Mouse (Mus musculus): ENCODE results near the gene Aldh1l1.
"Not testable (repeated sequence)": the region's sequence is repeated elsewhere in the genome, so short reads cannot be mapped to it uniquely, and the experiment has no call there.

Aldh1l1 gene

DNA sequence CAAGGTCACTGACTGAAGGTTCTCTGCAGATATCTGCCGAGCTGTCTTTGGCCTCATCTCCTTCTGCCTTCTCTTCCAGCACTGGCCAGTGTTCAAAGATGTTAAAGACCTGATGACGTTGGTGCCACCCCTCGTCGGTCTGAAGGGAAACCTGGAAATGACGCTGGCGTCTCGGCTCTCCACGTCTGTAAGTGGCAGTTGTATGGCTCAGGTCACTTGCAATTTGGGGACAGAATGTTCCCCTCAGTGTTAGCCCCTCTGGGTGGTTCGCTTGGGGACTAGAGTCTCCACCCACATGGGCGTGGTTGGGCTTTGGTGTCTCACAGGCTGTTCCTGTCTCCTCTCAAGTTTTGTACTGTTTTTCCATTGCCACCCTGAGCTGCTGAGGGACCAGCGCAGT, 138.5 kb downstream of the Aldh1l1 start:
- no peak for DNase-seq

DNA sequence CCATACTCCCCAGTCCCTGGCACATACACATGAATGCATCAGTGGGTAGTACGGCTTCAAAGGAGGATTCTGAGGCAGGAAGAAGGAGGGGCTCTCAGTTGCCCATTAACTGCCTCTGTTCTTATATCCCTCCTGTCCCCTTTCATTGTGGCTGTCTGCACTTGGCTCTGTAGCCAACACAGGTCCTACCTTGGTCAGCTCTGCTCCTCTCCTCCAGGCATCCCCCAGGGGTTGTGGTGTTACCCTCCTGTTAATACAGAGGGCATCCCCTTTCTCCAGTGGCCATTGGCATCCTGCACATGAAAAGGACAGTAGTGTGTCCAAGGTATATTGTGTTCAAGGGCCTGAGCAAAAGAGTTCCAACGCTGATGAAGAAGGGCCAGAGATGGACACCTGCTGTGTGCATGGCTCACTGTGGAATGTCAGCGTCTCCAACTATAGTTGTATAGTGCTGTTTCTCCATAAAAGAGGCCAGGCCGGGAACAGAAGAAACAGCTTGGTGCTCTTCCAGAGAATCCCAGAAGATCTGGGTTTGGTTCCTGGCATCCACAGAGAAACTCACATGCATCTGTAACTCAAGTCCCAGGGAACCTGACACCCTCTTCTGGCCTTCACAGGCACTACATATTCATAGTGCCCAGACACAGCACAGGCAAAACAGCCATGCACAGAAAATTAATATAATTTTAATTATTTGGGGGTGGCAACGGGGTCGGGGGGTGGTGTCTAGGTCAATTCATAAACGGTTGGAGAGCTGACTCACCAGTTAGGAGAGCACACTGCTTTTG, 139.2 kb downstream of the Aldh1l1 start:
- no peak for DNase-seq

DNA sequence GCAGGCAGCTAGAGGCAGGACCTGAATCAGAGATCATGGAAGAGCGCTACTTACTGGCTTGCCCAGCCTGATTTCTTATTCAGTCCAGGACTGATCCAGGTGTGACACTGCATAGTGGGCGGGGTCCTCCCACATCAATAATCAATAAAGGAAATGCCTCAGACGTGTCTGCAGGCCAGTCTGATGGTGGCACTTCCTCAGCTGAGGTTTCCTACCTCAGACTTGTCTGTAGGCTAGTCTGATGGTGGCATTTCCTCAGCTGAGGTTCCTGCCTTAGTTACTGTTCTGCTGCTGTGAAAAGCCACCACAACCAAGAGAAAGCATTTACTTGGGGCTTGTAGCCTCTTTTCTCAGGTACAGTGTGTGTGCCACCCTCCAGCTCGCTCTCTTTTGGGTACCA, 141.3 kb downstream of the Aldh1l1 start:
- DNase-seq, result no peak

DNA sequence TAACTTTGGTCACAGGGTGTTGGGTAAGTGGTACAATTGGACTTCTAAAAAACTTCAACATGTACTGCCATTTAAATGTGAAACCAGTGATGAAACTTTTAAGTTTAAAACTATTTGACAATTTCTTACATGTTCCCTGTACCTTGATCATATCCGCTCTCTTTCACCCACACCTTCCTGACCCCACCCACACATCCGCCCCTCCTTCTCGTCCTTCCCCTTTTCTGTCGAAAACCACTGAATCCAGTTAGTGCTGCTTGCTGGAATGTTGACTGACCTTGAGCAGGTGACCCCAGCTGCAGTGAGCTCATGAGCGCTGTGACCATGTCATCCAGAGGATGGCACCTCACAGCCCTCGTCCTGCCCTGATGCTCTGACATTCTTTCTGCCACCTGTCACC, 143.3 kb downstream of the Aldh1l1 start:
- DNase-seq, result peak; percentile 27

DNA sequence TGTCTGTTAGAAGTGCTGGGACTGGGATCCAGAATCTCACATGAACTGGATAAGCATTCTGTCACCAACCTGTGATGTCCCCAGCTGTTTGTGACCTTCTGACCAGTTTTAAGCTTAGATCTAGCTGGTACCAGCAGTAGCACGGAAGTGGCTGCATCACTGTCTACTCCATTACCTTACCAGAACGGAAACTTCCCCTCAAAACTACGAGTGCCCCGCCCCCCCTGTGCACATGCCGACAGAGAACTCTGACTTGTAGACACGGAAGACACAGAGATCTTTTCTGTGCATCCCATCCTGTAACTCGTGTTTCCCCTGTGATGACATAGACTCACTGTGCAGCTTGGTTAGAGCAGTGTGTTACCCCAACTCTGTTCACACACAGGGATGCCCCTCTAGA, 144.2 kb downstream of the Aldh1l1 start:
- DNase-seq, result no peak

DNA sequence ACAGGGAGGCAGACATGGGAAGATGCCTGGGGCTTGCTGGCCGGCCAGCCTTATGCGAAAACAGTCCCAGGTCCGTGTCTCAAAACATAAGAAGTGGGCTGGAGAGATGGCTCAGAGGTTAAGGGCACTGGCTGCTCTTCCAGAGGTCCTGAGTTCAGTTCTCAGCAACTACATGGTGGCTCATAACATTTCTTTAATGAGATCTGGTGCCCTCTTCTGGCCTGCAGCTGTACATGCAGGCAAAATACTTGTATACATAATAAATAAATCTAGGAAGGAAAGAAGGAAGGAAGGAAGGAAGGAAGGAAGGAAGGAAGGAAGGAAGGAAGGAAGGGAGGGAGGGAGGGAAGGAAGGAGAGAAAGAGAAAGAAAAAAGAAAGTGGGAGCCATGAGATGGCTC, 146.3 kb downstream of the Aldh1l1 start:
- not testable (repeated sequence) for DNase-seq

DNA sequence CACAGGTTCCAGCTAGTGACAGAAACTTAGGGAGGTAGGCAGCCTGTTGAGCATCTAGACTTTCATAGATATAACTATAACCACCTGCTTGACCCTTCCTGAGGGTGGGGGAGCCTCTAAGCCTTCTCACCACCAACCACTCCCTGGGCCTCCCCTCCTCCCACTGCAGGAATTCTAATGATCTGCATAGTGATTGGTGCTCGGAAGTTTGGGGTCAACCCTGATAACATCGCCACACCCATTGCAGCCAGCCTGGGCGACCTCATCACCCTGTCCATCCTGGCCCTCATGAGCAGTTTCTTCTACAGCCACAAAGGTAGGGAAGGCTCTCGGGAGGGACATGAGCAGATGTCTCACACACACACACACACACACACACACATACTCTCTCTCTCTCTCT, 148.9 kb downstream of the Aldh1l1 start:
- DNase-seq, result no peak

DNA sequence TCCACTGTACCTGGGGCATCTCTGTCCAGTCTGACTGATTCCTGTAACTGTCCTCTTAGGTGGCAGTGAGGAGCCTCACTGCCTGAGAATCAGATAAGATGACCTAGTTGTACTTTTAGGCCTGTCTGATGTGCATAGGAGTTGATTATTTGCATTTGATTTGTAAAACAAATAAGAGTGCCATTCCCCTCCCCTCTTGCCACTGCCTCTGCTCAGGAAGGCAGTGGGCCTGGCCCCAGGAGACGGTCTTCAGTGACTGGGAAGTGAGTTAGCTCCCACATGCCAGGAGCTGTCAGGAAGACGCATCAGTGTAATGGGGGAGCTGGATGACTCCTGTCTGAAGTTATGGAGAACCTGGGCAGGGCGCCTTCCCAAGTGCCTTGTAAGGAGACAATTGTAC, 149.4 kb downstream of the Aldh1l1 start:
- DNase-seq, result no peak

DNA sequence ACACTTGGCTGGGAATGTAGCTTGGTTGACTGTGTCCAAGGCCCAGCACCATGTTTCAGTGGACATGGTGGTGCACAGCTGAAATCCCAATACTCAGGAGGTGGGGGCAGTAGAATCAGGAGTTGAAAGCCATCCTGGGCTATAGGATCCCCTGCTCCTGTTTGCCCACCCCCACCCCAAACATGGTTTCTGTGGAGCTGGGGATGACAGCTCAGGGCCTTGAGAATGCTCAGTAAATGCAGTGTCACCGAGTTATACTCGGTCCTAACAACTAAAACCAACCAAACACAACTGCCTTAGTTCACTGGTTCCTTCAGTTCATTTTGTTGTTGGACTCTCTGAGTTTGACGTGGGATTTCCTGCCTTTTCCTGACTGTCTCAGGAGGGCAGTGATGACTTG, 156.8 kb downstream of the Aldh1l1 start:
- no peak for DNase-seq

DNA sequence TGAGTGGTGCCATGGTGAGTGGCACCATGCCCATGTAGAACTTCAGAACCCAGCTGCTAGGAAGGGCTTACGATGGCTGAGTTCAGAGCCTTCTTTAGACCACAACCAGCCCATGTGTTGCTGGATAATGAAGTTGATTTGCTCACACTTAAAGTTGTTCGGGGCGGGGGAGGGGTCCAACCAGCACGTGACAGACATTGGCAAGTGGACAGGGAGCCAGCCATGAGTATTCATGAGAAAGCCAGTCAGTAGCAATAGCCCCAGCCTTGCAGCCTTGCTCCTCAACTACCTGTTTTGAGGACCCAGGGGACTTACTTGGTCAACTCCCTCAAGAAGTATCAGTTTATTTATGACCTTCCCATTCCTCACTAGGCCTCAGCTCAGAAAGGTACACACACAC, 158.7 kb downstream of the Aldh1l1 start:
- no peak for DNase-seq

DNA sequence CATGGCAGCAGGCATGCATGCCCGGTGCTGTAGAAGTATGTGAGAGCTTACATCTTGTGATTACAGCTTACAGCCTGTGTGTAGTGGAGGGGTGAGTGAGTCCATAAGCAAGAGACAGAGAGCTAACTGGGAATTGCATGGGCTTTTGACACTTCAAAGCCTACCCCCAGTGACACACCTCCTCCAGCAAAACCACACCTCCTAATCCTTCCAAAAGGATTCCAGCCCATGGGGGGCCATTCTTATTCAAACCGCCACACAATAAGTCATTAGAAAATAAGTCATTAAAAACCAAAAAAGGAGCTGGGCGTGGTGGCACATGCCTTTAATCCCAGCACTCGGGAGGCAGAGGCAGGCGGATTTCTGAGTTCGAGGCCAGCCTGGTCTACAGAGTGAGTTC, 162.2 kb downstream of the Aldh1l1 start:
- no peak for DNase-seq

DNA sequence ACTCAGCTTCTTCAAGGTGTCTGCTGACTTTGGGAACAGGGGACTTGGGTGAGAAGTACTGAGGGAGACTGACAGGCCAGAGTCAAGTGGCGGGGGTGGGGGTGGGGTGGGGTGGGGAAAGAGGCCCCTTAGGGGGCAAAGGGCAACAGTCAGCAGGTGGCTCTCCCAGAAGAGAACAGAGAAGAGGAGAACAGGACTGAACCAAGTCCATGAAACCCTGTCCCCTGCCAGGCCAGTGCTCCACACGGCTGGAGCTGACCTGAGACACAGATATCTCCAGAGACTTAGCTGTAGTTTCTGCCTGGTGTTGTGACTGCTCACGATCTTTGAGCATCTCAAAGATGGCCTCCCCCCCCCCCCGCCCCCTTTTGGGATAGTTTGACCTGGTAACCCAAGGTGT, 163.1 kb downstream of the Aldh1l1 start:
- no peak for DNase-seq

All from thymus, postnatal 25 days (tissue).